Mouse (Mus musculus) retina, postnatal 7 days (tissue): ENCODE data around the gene Olfr495.

Experiments used
- DNase-seq: peaks from one replicate; pipeline ENCODE4 v3.0.0-alpha.2; 2012; ENCODE audit warnings: low read depth, low spot score

Gene Olfr495

GRCm38 (mm10) chr7:108392867-108393266 lies at the start of gene Olfr495:
Olfr495 (plus strand) TSS chr7:108393167.
- no peak for DNase-seq

- no peak for DNase-seq
These were observed 46.1 kb upstream of the Olfr495 start, which contains the start of gene Olfr493 for GRCm38 (mm10) chr7:108346879-108347278. Olfr493 (minus strand) TSS chr7:108346979.

DNA sequence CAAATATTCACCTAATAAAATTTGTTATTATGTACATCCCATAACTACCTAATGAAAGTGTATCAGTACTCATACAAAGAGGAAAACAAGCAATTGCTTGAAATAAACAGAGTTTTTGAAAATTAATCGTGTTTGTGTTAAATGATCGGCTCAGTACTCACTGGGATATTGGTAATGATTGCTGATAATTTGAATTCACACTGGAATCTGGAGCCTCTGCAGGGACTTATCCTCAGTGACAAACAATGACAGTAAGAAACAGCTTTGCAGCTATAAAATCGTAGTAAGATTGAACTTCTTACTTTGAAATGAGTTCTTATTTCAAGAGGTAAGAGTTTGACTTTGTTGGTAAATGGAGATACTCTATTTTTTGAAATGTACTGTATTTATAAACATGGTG lies 27.9 kb upstream of the Olfr495 start, which contains the start of gene Olfr494:
Gene Olfr494, plus strand, starts transcription at position 301 of the 400 bp plus-strand sequence.
- no peak for DNase-seq

DNA sequence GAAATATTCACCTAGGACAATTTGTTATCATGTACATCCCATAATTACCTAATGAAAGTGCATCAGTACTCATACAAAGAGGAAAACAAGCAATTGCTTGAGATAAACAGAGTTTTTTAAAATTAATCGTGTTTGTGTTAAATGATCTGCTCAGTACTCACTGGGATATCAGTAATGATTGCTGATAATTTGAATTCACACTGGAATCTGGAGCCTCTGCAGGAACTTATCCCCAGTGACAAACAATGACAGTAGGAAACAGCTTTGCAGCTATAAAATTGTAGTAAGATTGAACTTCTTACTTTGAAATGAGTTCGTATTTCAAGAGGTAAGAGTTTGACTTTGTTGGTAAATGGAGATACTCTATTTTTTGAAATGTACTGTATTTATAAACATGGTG lies 27.2 kb downstream of the Olfr495 start, which contains the start of gene Olfr497:
Gene Olfr497, plus strand, starts transcription at position 301 of the 400 bp plus-strand sequence.
- no peak for DNase-seq
